Mouse (Mus musculus): ENCODE data around the gene Actl10.
A peak's percentile ranks its signal among the peaks of the same experiment; 100 is the strongest.

The Actl10 gene

GRCm38 (mm10) chr2:154551476-154551875 is at the start of gene Actl10:
Gene Actl10, plus strand, starts transcription at chr2:154551776.
- no peak for DNase-seq (ENCODE audit: low read depth, low spot score)

GRCm38 (mm10) chr2:154507076-154507475 is 44.5 kb upstream of the Actl10 start:
- no peak for DNase-seq (ENCODE audit: low read depth, low spot score)

GRCm38 (mm10) chr2:154507566-154508283 is 43.9 kb upstream of the Actl10 start:
- DNase-seq (ENCODE audit: low read depth, low spot score) = peak; percentile 69

GRCm38 (mm10) chr2:154508450-154508849 is 43.1 kb upstream of the Actl10 start:
- DNase-seq (ENCODE audit: low read depth, low spot score) = no peak

- no peak for DNase-seq (ENCODE audit: low read depth, low spot score)
Measured at GRCm38 (mm10) chr2:154510141-154510540, 41.4 kb upstream of the Actl10 start.

GRCm38 (mm10) chr2:154516944-154517343 is 34.6 kb upstream of the Actl10 start:
- no peak for DNase-seq (ENCODE audit: low read depth, low spot score)

GRCm38 (mm10) chr2:154517424-154517823 is 34.2 kb upstream of the Actl10 start:
- DNase-seq (ENCODE audit: low read depth, low spot score) = no peak

GRCm38 (mm10) chr2:154521449-154521848 is 30.1 kb upstream of the Actl10 start:
- DNase-seq (ENCODE audit: low read depth, low spot score) = no peak

GRCm38 (mm10) chr2:154522334-154522733 is 29.2 kb upstream of the Actl10 start:
- DNase-seq (ENCODE audit: low read depth, low spot score) = no peak

GRCm38 (mm10) chr2:154525285-154525684 is 26.3 kb upstream of the Actl10 start:
- no peak for DNase-seq (ENCODE audit: low read depth, low spot score)

- no peak for DNase-seq (ENCODE audit: low read depth, low spot score)
Measured at GRCm38 (mm10) chr2:154526531-154526930, 25.0 kb upstream of the Actl10 start.

- peak; percentile 75 for DNase-seq (ENCODE audit: low read depth, low spot score)
Measured at GRCm38 (mm10) chr2:154532888-154533287, 18.7 kb upstream of the Actl10 start.

- no peak for DNase-seq (ENCODE audit: low read depth, low spot score)
Measured at GRCm38 (mm10) chr2:154534704-154535270, 16.8 kb upstream of the Actl10 start.

GRCm38 (mm10) chr2:154538310-154538709 is 13.3 kb upstream of the Actl10 start:
- no peak for DNase-seq (ENCODE audit: low read depth, low spot score)

GRCm38 (mm10) chr2:154538710-154539109 is 12.9 kb upstream of the Actl10 start:
- no peak for DNase-seq (ENCODE audit: low read depth, low spot score)

- peak; percentile 49 for DNase-seq (ENCODE audit: low read depth, low spot score)
Measured at GRCm38 (mm10) chr2:154539720-154540119, 11.9 kb upstream of the Actl10 start.

GRCm38 (mm10) chr2:154541630-154542029 is 9.9 kb upstream of the Actl10 start:
- no peak for DNase-seq (ENCODE audit: low read depth, low spot score)

- DNase-seq (ENCODE audit: low read depth, low spot score) = no peak
Measured at GRCm38 (mm10) chr2:154543567-154544347, 7.8 kb upstream of the Actl10 start.

GRCm38 (mm10) chr2:154546711-154547110 is 4.9 kb upstream of the Actl10 start, which contains the start of gene 1700003F12Rik:
Gene 1700003F12Rik, plus strand, starts transcription at chr2:154547085.
- DNase-seq (ENCODE audit: low read depth, low spot score) = no peak

GRCm38 (mm10) chr2:154548688-154549087 is 2.9 kb upstream of the Actl10 start:
- DNase-seq (ENCODE audit: low read depth, low spot score) = no peak

- peak; percentile 74 for DNase-seq (ENCODE audit: low read depth, low spot score)
Measured at GRCm38 (mm10) chr2:154549127-154549885, 2.3 kb upstream of the Actl10 start.

GRCm38 (mm10) chr2:154549886-154550189 is 1.7 kb upstream of the Actl10 start:
- DNase-seq (ENCODE audit: low read depth, low spot score) = no peak

All from R1 (cell line).